Mouse (Mus musculus): ENCODE measurements around the gene Tsc22d4. TPM values are rescaled to one million over a fixed set of nuclear protein-coding genes. Genes with fewer than 3 reads are reported as not detected.

Tsc22d4 gene
- polyA plus RNA-seq, 1 experiment from 2014 or later: 111 TPM

- Histone ChIP-seq H3K36me3 (ENCODE audit: control insufficient read depth, insufficient read depth) (peaks cover 59% of the 10 kb centered on the region), H3K27ac (ENCODE audit: low read depth, low read length) (no peak overlapping the region), H3K4me1 (replicated peaks; ENCODE audit: control insufficient read depth, insufficient read depth, low read length) (no peaks in the 10 kb centered on the region), H3K4me3 (ENCODE audit: low read depth, low read length) (no peak overlapping the region), H3K9me3 (ENCODE audit: control insufficient read depth) (no peaks in the 10 kb centered on the region), H3K9ac (ENCODE audit: low read depth, low read length) (no peak overlapping the region), H3K4me2 (replicated peaks; ENCODE audit: low read depth) (no peak overlapping the region), H3K27me3 (replicated peaks; ENCODE audit: control insufficient read depth, insufficient read depth, low read length) (no peaks in the 10 kb centered on the region)
- no peak for TF ChIP-seq CTCF (IDR thresholded peaks at IDR 0.05; ENCODE audit: low read depth)
- no peak for ATAC-seq
- WGBS: 84% methylated on average over 6 of the region's 6 CpGs
Measured at GRCm38 (mm10) chr5:137757887-137758286, 12.4 kb downstream of the Tsc22d4 start.

DNA sequence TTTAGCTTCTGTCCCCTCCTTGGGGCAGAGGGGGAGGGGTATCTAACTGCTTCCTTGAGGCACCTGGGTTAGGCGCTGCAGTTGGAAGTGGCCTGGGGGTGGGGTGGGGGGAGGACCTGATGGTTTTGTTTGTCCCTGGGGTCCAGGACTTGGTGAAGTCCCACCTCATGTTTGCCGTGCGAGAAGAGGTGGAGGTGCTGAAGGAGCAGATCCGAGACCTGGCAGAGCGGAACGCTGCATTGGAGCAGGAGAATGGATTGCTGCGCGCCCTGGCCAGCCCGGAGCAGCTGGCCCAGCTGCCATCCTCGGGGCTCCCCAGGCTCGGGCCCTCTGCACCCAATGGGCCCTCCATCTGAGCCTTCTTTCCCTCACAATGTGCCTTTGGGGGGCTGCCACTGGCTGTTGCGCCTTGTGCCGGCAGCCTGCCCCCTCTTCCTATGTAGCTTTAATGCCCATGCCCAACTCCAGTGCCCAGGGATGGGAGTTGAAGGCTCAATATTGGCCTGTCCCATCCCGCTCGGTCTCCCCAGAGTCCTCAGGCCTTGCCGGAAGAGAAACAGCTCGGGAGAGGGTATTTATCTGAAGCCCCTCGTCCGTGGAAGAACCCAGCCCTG is 13.5 kb downstream of the Tsc22d4 start:
- no peak for ATAC-seq
- no peak overlapping the region for H3K9ac ChIP-seq (ENCODE audit: low read depth, low read length)
- peaks cover 49% of the 10 kb centered on the region for H3K36me3 ChIP-seq (ENCODE audit: control insufficient read depth, insufficient read depth)
- no peaks in the 10 kb centered on the region for H3K4me1 ChIP-seq (replicated peaks; ENCODE audit: control insufficient read depth, insufficient read depth, low read length)
- WGBS: 90% methylated on average over 19 of the region's 19 CpGs
- no peaks in the 10 kb centered on the region for H3K27me3 ChIP-seq (replicated peaks; ENCODE audit: control insufficient read depth, insufficient read depth, low read length)
- no peaks in the 10 kb centered on the region for H3K9me3 ChIP-seq (ENCODE audit: control insufficient read depth)
- no peak overlapping the region for H3K4me3 ChIP-seq (ENCODE audit: low read depth, low read length)
- no peak for TF ChIP-seq CTCF (IDR thresholded peaks at IDR 0.05; ENCODE audit: low read depth)
- H3K27ac ChIP-seq (ENCODE audit: low read depth, low read length): no peak overlapping the region
- H3K4me2 ChIP-seq (replicated peaks; ENCODE audit: low read depth): no peak overlapping the region

- peak; percentile 81 for ATAC-seq
Measured at GRCm38 (mm10) chr5:137759971-137760412, 14.5 kb downstream of the Tsc22d4 start.

GRCm38 (mm10) chr5:137764609-137765340 is 19.2 kb downstream of the Tsc22d4 start:
- H3K27ac ChIP-seq (ENCODE audit: low read depth, low read length): no peak overlapping the region
- WGBS: 58% methylated on average over 9 of the region's 9 CpGs
- no peak overlapping the region for H3K4me3 ChIP-seq (ENCODE audit: low read depth, low read length)
- no peaks in the 10 kb centered on the region for H3K27me3 ChIP-seq (replicated peaks; ENCODE audit: control insufficient read depth, insufficient read depth, low read length)
- no peaks in the 10 kb centered on the region for H3K4me1 ChIP-seq (replicated peaks; ENCODE audit: control insufficient read depth, insufficient read depth, low read length)
- peaks cover 3% of the 10 kb centered on the region; the same call in 1 of the 2 replicates for H3K36me3 ChIP-seq (ENCODE audit: control insufficient read depth, insufficient read depth)
- no peak for TF ChIP-seq CTCF (IDR thresholded peaks at IDR 0.05; ENCODE audit: low read depth)
- H3K9me3 ChIP-seq (ENCODE audit: control insufficient read depth): no peaks in the 10 kb centered on the region
- ATAC-seq: no peak
- H3K9ac ChIP-seq (ENCODE audit: low read depth, low read length): no peak overlapping the region
- H3K4me2 ChIP-seq (replicated peaks; ENCODE audit: low read depth): no peak overlapping the region

More at GRCm38 (mm10) chr5:137759971-137760412, 14.5 kb downstream of the Tsc22d4 start:
- H3K27me3 ChIP-seq (replicated peaks; ENCODE audit: control insufficient read depth, insufficient read depth, low read length): no peaks in the 10 kb centered on the region
- no peak overlapping the region for H3K4me2 ChIP-seq (replicated peaks; ENCODE audit: low read depth)
- peak overlapping the region; percentile 11; the same call in 1 of the 2 replicates for H3K9ac ChIP-seq (ENCODE audit: low read depth, low read length)
- no peaks in the 10 kb centered on the region for H3K4me1 ChIP-seq (replicated peaks; ENCODE audit: control insufficient read depth, insufficient read depth, low read length)
- 31% methylated on average over 4 of the region's 4 CpGs for WGBS
- no peaks in the 10 kb centered on the region for H3K9me3 ChIP-seq (ENCODE audit: control insufficient read depth)
- peaks cover 44% of the 10 kb centered on the region for H3K36me3 ChIP-seq (ENCODE audit: control insufficient read depth, insufficient read depth)
- peak; percentile 91 for TF ChIP-seq CTCF (IDR thresholded peaks at IDR 0.05; ENCODE audit: low read depth)
- H3K4me3 ChIP-seq (ENCODE audit: low read depth, low read length): no peak overlapping the region
- H3K27ac ChIP-seq (ENCODE audit: low read depth, low read length): no peak overlapping the region

DNA sequence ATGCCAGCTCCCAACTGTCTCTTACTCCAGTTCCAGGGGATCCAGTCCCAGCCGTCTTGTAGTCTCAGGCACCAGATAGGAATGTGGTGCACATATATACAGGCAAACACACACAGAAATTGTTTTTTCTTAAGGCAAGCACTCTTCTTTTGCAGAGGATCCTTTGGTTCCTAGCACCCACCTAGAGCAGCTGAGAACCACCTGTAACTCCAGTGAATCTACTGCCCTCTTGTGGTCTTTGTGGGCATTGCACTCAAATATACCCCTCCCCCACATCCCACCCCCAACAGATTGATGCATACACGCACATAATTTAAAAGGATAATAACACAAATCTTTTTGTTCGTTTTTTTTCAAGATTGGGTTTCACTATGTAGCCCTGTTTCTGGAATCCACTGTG is 20.7 kb downstream of the Tsc22d4 start:
- no peaks in the 10 kb centered on the region for H3K4me1 ChIP-seq (replicated peaks; ENCODE audit: control insufficient read depth, insufficient read depth, low read length)
- no peaks in the 10 kb centered on the region; the same call in 1 of the 2 replicates for H3K36me3 ChIP-seq (ENCODE audit: control insufficient read depth, insufficient read depth)
- H3K4me2 ChIP-seq (replicated peaks; ENCODE audit: low read depth): no peak overlapping the region
- TF ChIP-seq CTCF (IDR thresholded peaks at IDR 0.05; ENCODE audit: low read depth): peak; percentile 70
- 59% methylated on average over 3 of the region's 3 CpGs for WGBS
- no peak for ATAC-seq
- H3K9me3 ChIP-seq (ENCODE audit: control insufficient read depth): no peaks in the 10 kb centered on the region
- H3K27me3 ChIP-seq (replicated peaks; ENCODE audit: control insufficient read depth, insufficient read depth, low read length): no peaks in the 10 kb centered on the region
- no peak overlapping the region for H3K27ac ChIP-seq (ENCODE audit: low read depth, low read length)
- H3K9ac ChIP-seq (ENCODE audit: low read depth, low read length): no peak overlapping the region
- no peak overlapping the region for H3K4me3 ChIP-seq (ENCODE audit: low read depth, low read length)

GRCm38 (mm10) chr5:137768475-137768874 is 22.9 kb downstream of the Tsc22d4 start:
- Histone ChIP-seq H3K4me1 (replicated peaks; ENCODE audit: control insufficient read depth, insufficient read depth, low read length) (no peaks in the 10 kb centered on the region), H3K27me3 (replicated peaks; ENCODE audit: control insufficient read depth, insufficient read depth, low read length) (no peaks in the 10 kb centered on the region), H3K9ac (ENCODE audit: low read depth, low read length) (no peak overlapping the region), H3K4me2 (replicated peaks; ENCODE audit: low read depth) (no peak overlapping the region), H3K4me3 (ENCODE audit: low read depth, low read length) (no peak overlapping the region), H3K27ac (ENCODE audit: low read depth, low read length) (no peak overlapping the region), H3K36me3 (ENCODE audit: control insufficient read depth, insufficient read depth) (no peaks in the 10 kb centered on the region), H3K9me3 (ENCODE audit: control insufficient read depth) (no peaks in the 10 kb centered on the region)
- ATAC-seq: no peak
- no peak for TF ChIP-seq CTCF (IDR thresholded peaks at IDR 0.05; ENCODE audit: low read depth)
- WGBS: 69% methylated on average over 1 of the region's 1 CpGs

All from intestine, postnatal 0 days (tissue).